Mouse (Mus musculus): ENCODE results near the gene Ubxn10.
A peak's percentile ranks its signal among the peaks of the same experiment; 100 is the strongest.

The Ubxn10 gene

GRCm38 (mm10) chr4:138729018-138729703 is 7.8 kb downstream of the Ubxn10 start:
- DNase-seq: no peak

- DNase-seq: no peak
Observed at GRCm38 (mm10) chr4:138725751-138726150, 11.2 kb downstream of the Ubxn10 start.

GRCm38 (mm10) chr4:138725127-138725461 is 11.9 kb downstream of the Ubxn10 start:
- peak; percentile 53 to 68 for DNase-seq

DNA sequence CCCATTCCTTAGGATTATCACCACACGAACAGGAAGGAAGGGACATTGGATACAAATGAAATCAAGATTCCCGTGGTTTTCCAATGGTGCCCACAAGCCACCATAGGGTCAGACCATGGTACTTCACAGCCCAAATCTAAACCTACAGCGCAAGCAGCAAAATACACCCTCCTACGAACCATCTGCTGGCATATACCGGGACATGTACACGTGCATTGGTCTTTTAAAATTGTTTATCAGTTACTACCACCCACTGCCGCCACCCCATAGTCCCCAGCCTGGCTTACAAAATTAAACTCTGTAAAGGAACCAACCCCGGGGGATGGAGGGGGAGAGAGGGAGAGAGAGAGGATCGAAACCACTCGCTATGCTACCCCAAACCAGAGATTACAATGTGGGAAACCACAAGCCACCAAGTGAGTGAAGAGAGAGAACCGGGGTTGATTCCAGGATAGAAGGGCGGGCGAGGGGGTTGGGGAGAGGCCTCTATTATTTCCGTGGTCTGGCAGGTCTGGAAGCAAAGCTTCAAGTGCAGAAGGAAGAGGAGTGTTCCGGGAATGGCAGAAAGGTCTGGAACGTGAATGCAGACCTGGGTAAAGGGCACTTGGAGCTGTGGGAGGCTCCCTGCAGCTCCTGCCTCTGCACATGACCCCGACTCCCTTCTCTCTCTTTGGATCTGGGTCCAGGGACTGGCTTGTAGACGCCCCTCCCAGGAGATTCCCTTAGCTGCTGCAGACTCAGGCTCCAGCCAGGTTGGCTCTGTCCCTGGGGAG is 12.4 kb downstream of the Ubxn10 start, which contains the start of gene Pla2g2c:
TSS of gene Pla2g2c (plus strand) at position 439 of the 773 bp plus-strand sequence.
- no peak for DNase-seq

DNA sequence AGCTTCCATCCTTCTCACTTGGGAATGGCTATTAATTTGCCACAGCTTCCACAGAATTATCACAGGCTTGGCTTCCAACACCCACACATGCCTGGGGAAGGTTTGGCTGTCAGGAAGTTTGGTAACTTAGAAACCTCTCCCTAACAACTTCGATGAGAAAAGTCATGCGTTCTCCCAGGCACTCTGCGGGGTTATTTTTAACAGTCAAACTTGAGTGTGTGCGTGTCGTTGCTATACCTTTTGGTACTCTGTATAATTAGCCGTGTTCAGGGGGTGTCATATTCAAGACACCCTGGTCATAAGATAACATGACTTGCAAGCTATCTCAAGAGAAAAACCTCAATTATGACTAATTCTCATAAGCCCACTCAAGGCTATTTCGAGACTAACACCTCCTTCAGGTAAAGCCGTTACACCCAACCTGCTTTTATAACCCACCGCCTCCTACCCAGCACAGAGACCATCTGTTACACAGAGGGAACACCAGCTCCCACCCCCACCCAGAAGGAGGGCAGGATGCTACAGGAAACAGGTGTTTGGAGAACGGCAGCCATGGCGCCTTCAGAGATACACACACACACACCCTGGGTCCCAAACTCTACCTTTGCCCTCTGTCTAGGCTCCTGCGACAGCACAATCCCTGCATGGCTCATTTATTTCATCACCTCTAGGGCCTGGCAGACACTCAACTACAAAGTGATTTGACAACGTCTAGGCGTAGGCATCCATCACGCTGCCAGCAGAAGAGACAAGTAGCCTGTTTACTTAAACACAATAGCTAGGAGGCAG is 13.3 kb downstream of the Ubxn10 start:
- no peak for DNase-seq

- no peak for DNase-seq
Observed at GRCm38 (mm10) chr4:138719264-138719596, 17.7 kb downstream of the Ubxn10 start.

- DNase-seq: no peak
Observed at GRCm38 (mm10) chr4:138718586-138719263, 18.2 kb downstream of the Ubxn10 start.

DNA sequence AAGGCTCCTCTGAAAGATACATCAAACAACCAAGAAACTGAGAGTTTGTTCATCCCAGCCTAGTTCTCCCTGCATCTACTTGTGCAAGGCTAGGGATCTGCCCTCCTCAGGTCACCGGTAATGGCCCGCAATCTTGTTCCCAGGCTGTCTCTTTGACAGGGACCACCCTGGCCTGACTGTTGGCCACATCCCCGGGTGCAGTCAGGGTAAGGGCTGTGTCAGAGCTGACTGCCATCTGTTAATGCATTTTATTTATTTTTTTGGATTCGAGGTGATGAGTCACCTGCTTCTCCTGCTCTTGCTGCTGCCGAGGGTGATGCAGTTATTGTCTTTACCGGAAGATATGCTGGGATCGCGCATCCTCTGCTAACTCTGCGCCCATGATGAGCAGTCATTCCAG is 20.3 kb downstream of the Ubxn10 start:
- peak; percentile 50 to 59 for DNase-seq

DNA sequence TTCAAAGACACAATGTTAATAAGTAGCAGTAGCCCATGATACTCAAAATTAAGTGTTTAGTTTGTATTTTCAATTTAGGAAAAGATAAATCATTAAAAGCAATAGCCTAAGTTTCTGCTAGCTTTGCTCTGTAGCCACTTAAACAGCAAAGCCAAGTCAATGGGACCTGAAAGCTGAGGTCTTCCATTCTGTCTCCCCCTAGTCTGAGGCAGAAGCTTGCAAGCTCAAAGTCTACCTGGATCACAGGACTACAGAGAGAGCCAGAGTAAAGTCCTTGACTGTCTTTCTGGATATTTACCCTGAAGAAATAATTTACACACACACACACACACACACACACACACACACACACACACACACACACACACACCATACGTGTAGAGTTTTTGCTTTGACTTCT is 22.8 kb downstream of the Ubxn10 start:
- DNase-seq: no peak

DNA sequence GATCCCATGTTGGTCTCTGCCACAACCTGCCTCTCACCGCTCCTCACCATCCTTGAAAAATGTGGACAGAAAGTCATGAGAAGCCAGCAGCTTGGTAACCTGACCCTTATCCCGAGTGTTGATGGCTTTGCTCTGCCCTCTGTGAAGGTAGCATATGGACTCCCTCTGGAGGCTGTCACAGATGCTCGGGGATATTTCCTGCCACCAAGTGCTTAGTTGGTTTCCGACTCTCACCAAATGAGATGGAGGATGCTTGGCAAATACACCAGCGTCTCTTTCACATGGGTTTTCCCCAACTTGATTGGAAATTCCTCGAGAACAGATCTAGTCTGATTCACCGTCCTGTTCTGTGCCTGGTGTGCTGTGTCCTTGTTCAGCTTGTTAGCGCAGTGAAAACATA is 24.3 kb downstream of the Ubxn10 start:
- DNase-seq: peak; percentile 38 to 44

DNA sequence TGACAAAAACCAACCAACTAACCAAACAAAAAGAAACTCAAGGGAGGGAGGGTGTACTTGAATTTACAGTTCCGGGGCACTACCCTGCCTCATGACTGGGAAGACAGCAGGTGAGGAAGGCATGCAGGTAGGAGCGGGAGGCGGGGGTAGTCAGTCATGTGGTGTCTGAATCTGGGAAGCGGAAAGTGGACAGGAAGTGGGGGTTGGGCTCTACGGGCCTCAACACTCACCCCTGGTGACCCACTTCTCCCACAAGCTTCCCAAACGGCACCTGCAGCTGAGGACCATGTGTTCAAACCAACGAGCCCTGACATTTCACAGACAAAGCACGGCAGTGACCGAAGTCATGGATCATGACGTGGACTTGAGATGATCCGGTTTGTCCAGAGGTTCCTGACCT is 24.9 kb downstream of the Ubxn10 start:
- no peak for DNase-seq

GRCm38 (mm10) chr4:138711051-138711820 is 25.7 kb downstream of the Ubxn10 start:
- peak in 1 of 2 experiments; percentile 78 for DNase-seq

DNA sequence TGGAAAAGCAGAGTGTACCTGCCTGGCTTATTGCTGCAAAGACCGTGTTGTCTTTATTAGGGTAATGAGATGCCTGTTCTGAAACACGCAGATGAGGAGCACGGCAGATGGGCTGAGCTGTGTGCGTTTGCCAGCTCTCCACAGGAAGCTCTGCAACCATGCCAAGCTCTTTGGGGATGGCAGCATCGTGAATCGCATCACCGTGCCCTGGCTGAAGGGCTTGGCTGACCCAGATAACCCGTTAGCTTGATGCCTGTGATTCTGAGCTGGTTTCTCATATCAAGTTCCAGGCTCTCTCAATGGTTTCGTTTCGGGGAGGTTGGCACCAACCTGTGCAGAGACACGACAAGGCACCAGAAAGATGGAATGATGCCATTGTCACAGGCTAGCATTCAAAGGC is 26.3 kb downstream of the Ubxn10 start:
- peak; percentile 100 for DNase-seq

- peak; percentile 65 to 66 for DNase-seq
Observed at GRCm38 (mm10) chr4:138709944-138710343, 27.0 kb downstream of the Ubxn10 start.

- DNase-seq: no peak
Observed at GRCm38 (mm10) chr4:138709246-138709645, 27.7 kb downstream of the Ubxn10 start.

DNA sequence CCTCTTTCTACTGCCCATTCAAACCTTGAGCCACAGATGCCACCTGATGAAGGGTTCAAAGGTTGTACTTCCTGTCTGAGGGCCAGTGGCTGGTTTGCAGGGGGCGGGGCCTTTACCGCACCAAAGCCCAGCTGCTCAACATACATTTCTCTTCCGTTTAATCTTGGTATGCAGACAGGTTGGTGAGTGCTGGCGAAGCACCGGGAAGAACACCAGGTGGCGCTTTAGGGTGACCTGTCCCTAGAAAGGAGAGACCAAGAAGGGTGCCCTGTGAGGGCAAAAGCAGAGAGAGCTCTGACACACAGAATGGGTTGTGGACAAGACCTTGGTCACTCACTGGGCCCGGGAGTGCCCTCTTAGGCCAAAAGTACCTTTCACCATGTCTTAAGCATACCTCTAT is 28.3 kb downstream of the Ubxn10 start:
- DNase-seq: peak; percentile 83 to 89

- no peak for DNase-seq
Observed at GRCm38 (mm10) chr4:138706620-138707019, 30.3 kb downstream of the Ubxn10 start.

DNA sequence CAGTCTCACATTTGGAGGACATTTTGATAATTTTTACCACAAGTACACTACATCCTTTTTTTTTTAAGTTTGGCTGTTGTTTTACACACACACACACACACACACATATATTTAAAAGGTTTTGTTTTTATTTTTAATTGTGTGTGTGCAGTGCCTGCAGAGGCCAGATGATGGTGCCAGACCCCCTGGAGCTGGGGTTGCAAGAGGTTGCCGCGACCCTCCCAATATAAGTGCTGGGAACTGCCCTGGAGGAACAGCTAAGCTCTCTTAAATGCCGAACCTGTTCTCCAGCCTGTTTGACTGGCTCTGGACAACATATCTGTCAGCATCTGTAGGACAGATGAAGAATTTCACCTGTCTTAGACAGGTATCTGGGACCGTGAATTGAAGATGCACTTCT is 32.8 kb downstream of the Ubxn10 start:
- DNase-seq: no peak

- peak in 1 of 2 experiments; percentile 40 for DNase-seq
Observed at GRCm38 (mm10) chr4:138703591-138703990, 33.4 kb downstream of the Ubxn10 start.

GRCm38 (mm10) chr4:138702528-138702927 is 34.4 kb downstream of the Ubxn10 start:
- DNase-seq: no peak

- DNase-seq: no peak
Observed at GRCm38 (mm10) chr4:138702031-138702430, 34.9 kb downstream of the Ubxn10 start.

DNA sequence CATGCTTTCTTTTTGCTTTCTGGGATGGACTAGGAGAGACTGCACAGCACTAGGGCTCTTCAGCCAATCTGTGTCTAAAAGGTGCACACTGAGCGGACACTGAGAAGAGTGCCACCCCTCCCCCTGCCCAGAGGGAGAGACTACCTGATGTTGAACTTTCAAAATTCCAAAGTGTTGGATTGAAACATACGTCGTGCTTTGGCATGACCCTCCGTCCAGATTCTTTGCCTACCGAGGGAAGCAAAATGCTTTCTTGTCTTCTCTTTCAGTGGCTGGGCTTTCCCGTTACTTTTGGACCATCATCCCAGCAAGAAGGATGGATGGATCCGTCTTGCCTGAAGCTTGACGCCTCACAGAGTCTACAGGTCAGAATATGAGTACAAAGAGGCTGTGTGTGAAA is 35.9 kb downstream of the Ubxn10 start:
- no peak for DNase-seq
